Comparison of ENCODE assay signal across 22 mouse cellular contexts in the genomic region with DNA sequence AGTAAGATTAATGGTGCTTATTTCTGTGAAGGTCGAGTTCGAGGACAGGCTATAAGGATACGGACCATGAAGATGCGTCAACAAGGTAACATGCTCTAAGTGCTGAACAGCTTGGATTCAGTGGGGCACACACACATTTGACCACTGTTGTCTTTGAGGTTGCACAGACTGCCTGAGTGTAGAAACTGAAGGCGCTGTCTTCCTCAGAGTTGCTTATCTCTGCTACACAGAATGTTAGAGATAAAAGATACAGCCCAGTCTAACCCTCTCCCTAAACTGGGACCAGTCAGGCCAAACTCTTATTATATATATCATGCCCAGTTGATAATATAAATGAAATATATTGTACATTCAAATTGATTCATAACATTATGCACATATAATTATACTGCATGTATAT. TPM values are rescaled to one million over a fixed set of nuclear protein-coding genes. Genes with fewer than 3 reads are reported as not detected.
"Had no signal": no experiment of that assay in that cellular context is flagged by ENCODE, and none has a peak within 500 bp of the region (broad histone marks: within the 10 kb centered on the region; RNA-seq: fewer than 3 reads in every experiment).

No protein-coding gene starts in this region.

- H3K27ac ChIP-seq: heart, embryonic 10.5 days; hindbrain, embryonic 13.5 days; hindbrain, embryonic 15.5 days; intestine, embryonic 15.5 days; kidney, embryonic 15.5 days; kidney, postnatal 0 days; left cerebral cortex, adult 2 months; limb, embryonic 10.5 days; limb, embryonic 12.5 days had no signal

- H3K4me3 ChIP-seq: heart, embryonic 10.5 days; heart, embryonic 12.5 days; hindbrain, embryonic 13.5 days; hindbrain, embryonic 15.5 days; intestine, embryonic 15.5 days; kidney, embryonic 15.5 days; left cerebral cortex, adult 2 months; limb, embryonic 10.5 days; limb, embryonic 12.5 days had no signal

- H3K36me3 ChIP-seq: hindbrain, embryonic 13.5 days; hindbrain, embryonic 15.5 days; intestine, embryonic 15.5 days; kidney, embryonic 15.5 days; limb, embryonic 10.5 days; limb, embryonic 12.5 days had no signal

- H3K4me2 ChIP-seq: heart, embryonic 12.5 days; hindbrain, embryonic 13.5 days; hindbrain, embryonic 15.5 days; intestine, embryonic 15.5 days; kidney, embryonic 15.5 days; limb, embryonic 12.5 days had no signal

- H3K27me3 ChIP-seq: heart, embryonic 12.5 days; hindbrain, embryonic 13.5 days; hindbrain, embryonic 15.5 days; intestine, embryonic 15.5 days; kidney, embryonic 15.5 days; limb, embryonic 12.5 days had no signal

- ATAC-seq: forebrain, postnatal 0 days; inflammation-experienced regulatory T-cells, adult 6 months; intestine, embryonic 15.5 days; intestine, postnatal 0 days had no signal

- DNase-seq: forebrain, postnatal 0 days; gastrocnemius, postnatal 14 days; gastrocnemius, postnatal 36 days; heart, adult 18-20 months; heart, postnatal 10 days; heart, postnatal 36 days; kidney, adult 2 months; kidney, adult 9 months; kidney, postnatal 14 days; kidney, postnatal 36 days had no signal

- H3K4me1 ChIP-seq: heart, embryonic 10.5 days; heart, embryonic 12.5 days; hindbrain, embryonic 13.5 days; hindbrain, embryonic 15.5 days; intestine, embryonic 15.5 days; kidney, embryonic 15.5 days; limb, embryonic 10.5 days; limb, embryonic 12.5 days had no signal

- H3K9me3 ChIP-seq: heart, embryonic 10.5 days; hindbrain, embryonic 13.5 days; hindbrain, embryonic 15.5 days; intestine, embryonic 15.5 days; kidney, embryonic 15.5 days; limb, embryonic 10.5 days; limb, embryonic 12.5 days had no signal

- H3K9ac ChIP-seq: forebrain, postnatal 0 days; heart, embryonic 12.5 days; hindbrain, embryonic 13.5 days; hindbrain, embryonic 15.5 days; intestine, embryonic 15.5 days; kidney, embryonic 15.5 days; limb, embryonic 12.5 days had no signal

RNA-seq across cellular contexts. Expression of a gene that starts 42.0 kb away (rescaled TPM):
- polyA plus RNA-seq: inflammation-experienced regulatory T-cells, adult 6 months had no signal
